Mouse (Mus musculus): ENCODE results near the gene Rab34.

- TF ChIP-seq ELF1 (IDR thresholded peaks at IDR 0.05; ENCODE audit: low read depth, low read length) (0 out of 2 replicates have a peak, but pooled peaks have one; percentile 7), MAX (IDR thresholded peaks at IDR 0.05; ENCODE audit: low read length) (no peak), POLR2A (IDR thresholded peaks at IDR 0.05; ENCODE audit: low read depth, low read length) (no peak; the same call in 1 of the 2 replicates), SMC3 (IDR thresholded peaks at IDR 0.05; ENCODE audit: low read depth, low read length) (no peak), CTCF (conservative IDR thresholded peaks at IDR 0.05 in 1 of 2, IDR thresholded peaks at IDR 0.05 in 1 of 2; ENCODE audit: low read depth in 2 of 2, low read length in 2 of 2) (no peak), GABPA (IDR thresholded peaks at IDR 0.05; ENCODE audit: insufficient replicate concordance, low read depth, low read length) (no peak)
Measured at GRCm38 (mm10) chr11:78180081-78180761, 8.0 kb upstream of the Rab34 start.
